Mouse (Mus musculus): ENCODE results near the gene Zfp324. TPM values are rescaled to one million over a fixed set of nuclear protein-coding genes. Genes with fewer than 3 reads are reported as not detected.
A peak's percentile ranks its signal among the peaks of the same experiment; 100 is the strongest.

The Zfp324 gene
- total RNA-seq, 2 experiments from 2014 or later, result 9.4 to 9.6 TPM

DNA sequence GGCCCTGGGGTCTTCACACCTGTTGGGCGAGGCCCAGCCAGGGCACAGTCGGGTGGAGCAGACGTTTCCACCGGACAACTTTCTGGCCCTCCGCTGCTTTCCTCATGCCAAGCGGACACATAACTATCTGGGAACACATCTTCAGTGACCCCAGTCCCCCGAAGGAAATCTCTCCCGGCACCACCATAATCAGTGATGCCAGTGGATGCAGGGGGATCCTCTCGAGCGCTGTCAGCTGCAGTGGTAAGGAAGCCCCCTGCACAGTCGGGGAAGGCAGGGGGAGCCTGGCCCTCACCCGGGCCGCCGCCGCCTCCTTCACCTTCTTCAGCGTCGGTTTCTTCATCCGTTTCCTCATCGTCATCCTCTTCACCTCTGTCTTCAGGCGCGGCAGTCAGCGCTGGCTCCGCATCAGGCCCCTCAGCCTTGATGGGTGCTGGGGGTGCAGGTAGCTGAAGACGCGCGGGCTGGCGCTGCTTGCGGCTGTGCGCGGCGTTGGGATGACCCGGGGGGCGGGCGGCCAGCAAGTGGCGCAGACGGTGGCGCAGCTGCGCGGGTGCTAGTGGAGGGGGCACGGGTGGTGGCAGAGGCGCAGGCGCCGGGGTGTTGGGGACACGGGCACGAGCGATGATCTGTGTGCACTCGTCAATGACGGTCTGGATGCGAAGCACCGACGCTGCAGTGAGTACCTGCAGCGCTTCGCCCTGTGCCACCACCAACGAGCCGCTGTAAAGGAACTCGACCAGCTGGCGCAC lies 41.9 kb downstream of the Zfp324 start:
- DNase-seq (ENCODE audit: low spot score in 2 of 2), result no peak

DNA sequence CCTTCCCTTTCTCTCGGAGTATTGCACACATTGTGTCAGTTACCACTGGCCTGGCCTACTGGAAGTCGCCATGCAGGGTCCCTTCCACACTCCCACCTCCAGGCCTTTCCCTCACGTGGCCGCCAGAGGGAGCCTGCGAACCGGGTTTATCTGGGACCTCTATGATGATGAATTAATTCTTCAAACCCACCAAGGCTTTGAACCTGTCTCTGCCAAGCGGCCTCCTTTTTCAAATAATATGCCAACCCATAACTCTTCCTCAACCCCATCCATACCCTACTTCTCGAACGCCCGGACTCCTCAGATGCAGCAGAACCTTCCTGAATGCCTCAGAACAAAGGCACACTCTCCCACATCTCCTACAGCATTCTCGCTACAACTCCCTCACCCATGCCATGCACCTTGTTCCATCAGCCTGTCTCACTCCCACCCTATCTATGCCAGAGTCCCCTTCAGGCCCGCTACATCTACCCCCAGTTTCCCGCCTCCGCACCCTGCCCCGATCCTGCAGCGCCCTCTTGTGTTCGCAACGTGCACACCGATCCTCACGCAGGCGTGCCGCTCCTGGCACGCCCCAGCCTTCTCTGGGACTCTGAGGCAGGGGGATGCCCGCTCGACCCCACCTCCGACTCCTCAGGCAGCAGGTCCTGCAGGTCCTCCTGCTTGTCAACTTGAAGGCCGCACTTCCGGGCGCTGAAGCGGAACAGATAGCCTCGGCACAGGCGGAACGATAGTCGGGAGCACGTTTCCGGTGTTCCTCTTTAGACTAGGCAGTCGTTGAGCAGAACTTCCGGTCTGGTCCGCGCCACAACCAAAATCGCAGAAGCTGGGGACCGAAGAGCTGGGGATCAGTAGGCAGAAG lies 43.7 kb downstream of the Zfp324 start:
- DNase-seq (ENCODE audit: low spot score in 2 of 2), result peak; percentile 89 to 91

DNA sequence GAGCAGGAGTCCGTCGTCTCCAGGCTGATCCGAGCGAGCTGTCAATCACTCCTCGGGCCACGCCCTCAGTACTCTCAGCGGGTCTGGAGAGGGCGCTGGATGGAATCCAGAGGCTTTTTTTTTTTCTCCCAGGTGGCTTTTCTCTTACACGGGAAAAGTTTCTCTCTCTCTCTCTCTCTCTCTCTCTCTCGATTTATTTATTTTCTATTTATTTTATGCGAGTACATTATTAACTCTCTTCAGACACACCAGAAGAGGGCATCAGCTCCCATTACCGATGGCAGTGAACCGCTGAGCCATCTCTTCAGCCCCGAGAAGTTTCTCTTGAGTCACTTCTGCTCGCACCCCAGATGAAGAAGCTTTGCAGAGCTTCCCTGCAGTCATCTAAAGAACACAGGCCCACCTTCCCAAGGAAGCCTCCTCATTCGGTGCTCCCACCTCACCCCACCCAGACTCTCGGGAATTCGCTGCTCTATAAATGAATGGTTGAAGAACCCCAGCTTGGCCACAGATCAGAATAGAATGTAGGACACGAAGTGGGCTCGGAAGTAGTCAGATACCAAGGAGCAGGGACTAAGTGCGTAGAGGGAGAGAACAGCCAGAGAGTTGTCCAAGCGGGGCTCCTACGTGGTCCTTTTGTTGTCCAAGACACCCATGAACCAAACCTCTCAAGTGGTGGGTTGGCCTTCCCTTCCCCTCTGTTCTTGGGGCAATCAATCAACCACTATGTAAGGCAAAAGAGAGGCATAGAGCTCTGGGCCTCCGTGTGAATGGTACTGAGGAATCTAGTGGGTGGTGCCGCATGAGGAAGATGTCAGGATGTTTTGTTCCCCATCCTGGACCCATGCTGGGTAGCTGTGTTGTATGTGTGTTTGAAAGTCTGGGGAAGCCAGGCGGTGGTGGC lies 44.6 kb downstream of the Zfp324 start, which contains the start of gene Zbtb45:
Gene Zbtb45, minus strand, starts transcription at position 30 of the 904 bp plus-strand sequence.
- DNase-seq (ENCODE audit: low spot score in 2 of 2), result no peak

DNA sequence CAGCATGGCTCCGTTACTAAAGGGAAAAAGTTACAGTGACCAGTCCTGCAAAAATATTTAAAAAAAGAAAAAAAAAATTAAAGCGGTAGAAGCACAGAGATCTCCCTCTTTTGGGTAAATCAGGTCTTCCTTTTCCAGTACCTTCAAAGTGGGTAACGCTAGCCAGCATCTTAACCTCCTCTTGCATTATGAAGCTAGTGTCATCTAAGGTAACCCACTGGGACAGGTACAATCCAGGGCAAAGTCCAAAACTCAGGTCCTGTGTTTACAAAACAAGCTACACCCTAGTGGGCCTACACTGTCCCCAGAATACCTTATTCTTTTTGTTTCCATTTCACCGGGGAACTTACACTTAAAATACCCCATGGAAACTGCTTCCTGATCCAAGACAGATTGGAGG lies 48.0 kb downstream of the Zfp324 start:
- DNase-seq (ENCODE audit: low spot score in 2 of 2), result no peak

DNA sequence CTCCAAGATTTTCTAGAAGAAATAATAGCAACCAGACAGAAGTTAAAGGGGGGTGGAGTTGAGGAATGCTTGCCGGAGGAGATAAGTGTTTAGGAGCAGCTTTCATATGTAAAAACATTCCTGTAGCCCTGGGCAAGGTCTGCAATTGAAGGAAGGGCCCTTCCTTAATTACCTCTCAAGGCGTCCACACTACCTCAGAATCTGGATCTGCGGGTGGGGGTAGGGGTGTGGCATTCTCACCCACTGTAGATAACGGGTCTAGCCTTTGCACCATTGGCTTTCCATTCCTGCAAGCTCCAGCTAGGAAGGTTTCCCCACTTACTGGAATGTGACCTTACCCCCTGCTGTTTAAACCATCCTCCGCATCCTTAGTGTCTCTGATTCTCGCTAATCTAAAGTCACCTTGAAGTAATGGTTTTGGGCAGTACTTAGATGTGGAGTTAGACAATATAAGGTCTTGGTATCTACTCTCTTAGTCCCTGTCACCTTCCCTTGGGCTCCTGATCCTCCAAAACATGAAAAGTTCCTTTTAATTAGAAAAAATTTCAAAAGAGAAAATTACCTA lies 48.7 kb downstream of the Zfp324 start:
- no peak for DNase-seq (ENCODE audit: low spot score in 2 of 2)

DNA sequence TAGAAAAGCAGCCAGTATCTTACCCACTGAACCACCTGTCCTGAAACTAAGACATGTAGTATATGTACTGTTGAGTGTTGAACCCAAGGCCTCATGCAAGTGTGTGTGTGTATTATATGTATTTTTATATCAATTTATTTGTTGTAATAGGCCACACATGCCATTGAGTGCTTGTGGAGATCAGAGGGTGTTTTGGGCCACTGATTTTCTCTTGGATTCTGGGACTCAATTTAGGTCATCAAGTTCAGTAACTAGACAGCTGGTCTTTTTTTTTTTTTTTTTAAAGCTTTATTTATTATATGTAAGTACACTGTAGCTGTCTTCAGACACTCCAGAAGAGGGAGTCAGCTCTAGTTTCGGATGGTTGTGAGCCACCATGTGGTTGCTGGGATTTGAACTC lies 49.6 kb downstream of the Zfp324 start:
- DNase-seq (ENCODE audit: low spot score in 2 of 2), result no peak

DNA sequence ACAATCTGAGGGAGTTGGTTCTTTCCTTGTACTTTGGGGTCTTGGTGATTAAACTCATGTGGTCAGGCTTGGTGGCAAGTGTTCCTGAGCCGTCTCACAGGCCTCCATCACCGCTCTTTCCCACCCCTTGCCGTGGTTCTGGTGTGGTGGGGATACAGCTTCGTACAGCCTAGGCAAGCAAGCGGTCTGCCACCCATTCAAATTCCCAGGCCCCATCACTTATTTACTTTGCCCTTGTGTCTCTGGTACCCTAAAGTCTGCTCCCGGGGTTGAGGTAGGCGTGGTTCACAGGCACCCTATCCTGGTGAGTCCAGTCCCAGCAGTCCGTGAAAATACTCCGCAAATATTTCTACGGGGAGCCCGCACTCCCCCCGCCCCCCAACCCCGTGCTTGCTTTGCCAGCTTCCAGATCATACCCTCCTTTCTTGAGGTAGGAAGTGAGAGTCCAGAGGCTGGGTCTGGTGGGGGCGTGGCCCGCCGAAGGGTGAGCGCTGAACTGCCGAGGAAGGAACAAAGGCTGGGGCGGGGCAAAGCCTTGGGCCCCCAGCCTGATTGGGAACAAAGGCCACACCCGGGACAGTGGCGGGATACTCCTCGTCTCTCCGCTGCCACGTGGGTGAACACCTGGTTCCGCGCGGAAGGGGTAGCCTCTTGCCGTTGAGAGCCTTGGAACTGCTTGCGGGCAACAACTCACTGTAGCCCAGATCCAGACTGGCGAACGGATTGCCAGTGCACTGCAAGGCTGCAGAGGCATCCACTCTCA lies 57.3 kb downstream of the Zfp324 start:
- DNase-seq (ENCODE audit: low spot score in 2 of 2), result no peak

Other genes starting within 250 kb of the Zfp324 start
- not detected for gene Vmn2r56, start 230.8 kb upstream of the Zfp324 start, total RNA-seq (2021)
- gene Zscan18, start 162.2 kb upstream of the Zfp324 start, total RNA-seq (2021), result 10 to 100 TPM; 21.2 to 22.8 TPM
- gene Zfp329, start 147.0 kb upstream of the Zfp324 start, total RNA-seq (2021), result 10 to 100 TPM; 20.7 to 25.6 TPM
- gene Zfp110, start 131.1 kb upstream of the Zfp324 start, total RNA-seq (2021), result 10 to 100 TPM; 14.7 to 16.2 TPM
- 1 to 10 TPM; 6.2 to 7.4 TPM for gene Zfp128, start 84.7 kb upstream of the Zfp324 start, total RNA-seq (2021)
- 10 to 100 TPM; 15.7 to 16.2 TPM for gene Zscan22, start 68.0 kb upstream of the Zfp324 start, total RNA-seq (2021)
- gene Rps5, start 43.5 kb upstream of the Zfp324 start, total RNA-seq (2021), result 100 to 1,000 TPM; 402 to 450 TPM
- gene Rnf225, start 38.4 kb upstream of the Zfp324 start, total RNA-seq (2021), result under 1 TPM; 0.59 to 0.60 TPM
- 1 to 10 TPM; 7.9 to 8.1 TPM for gene Zfp446, start 12.0 kb downstream of the Zfp324 start, total RNA-seq (2021)
- under 1 TPM in 1 of 2 experiments, not detected in 1; 0.28 TPM for gene Slc27a5, start 32.4 kb downstream of the Zfp324 start, total RNA-seq (2021)
- gene Trim28, start 33.3 kb downstream of the Zfp324 start, total RNA-seq (2021), result 100 to 1,000 TPM; 206 to 207 TPM
- 10 to 100 TPM; 35.3 to 38.3 TPM for gene Zbtb45, start 44.2 kb downstream of the Zfp324 start, total RNA-seq (2021)
- 100 to 1,000 TPM; 132 to 156 TPM for gene Chmp2a, start 69.0 kb downstream of the Zfp324 start, total RNA-seq (2021)
- 100 to 1,000 TPM; 234 to 240 TPM for gene Ube2m, start 72.4 kb downstream of the Zfp324 start, total RNA-seq (2021)
- 10 to 100 TPM in 1 of 2 experiments, 1 to 10 TPM in 1; 9.4 to 10.0 TPM for gene Mzf1, start 88.9 kb downstream of the Zfp324 start, total RNA-seq (2021)
- not detected for gene Vmn1r85, start 129.3 kb downstream of the Zfp324 start, total RNA-seq (2021)
- not detected for gene Vmn1r86, start 154.1 kb downstream of the Zfp324 start, total RNA-seq (2021)
- gene Vmn1r87, start 174.3 kb downstream of the Zfp324 start, total RNA-seq (2021), result not detected
- under 1 TPM; 0.05 to 0.14 TPM for gene Vmn1r88, start 193.7 kb downstream of the Zfp324 start, total RNA-seq (2021)
- gene Vmn1r89, start 247.2 kb downstream of the Zfp324 start, total RNA-seq (2021), result not detected